Mouse (Mus musculus): ENCODE measurements at regions not wholly inside any gene's neighbourhood (a gene's known extent, or its start where the extent isn't known, plus 50 kb on each side); places are given as distances from the start of the nearest gene placed in this dataset.

GRCm38 (mm10) chr11:82668026-82668425 is 96.1 kb downstream of the Cct6b start:
- in situ Hi-C loops (cut with MboI): no loop called here

GRCm38 (mm10) chr11:82664076-82664475 is 100.0 kb downstream of the Cct6b start:
- in situ Hi-C loops (cut with MboI): no loop called here

GRCm38 (mm10) chr11:82662086-82662485 is 102.0 kb downstream of the Cct6b start:
- in situ Hi-C loops (cut with MboI): no loop called here

GRCm38 (mm10) chr11:82651751-82652150 is 112.4 kb downstream of the Cct6b start:
- in situ Hi-C loops (cut with MboI): no loop called here

- in situ Hi-C loops (cut with MboI): no loop called here
Measured at GRCm38 (mm10) chr11:82638513-82638912, 125.6 kb downstream of the Cct6b start.

- in situ Hi-C loops (cut with MboI): no loop called here
Measured at GRCm38 (mm10) chr11:82632191-82632590, 131.9 kb downstream of the Cct6b start.

GRCm38 (mm10) chr11:82631387-82631786 is 132.7 kb downstream of the Cct6b start:
- in situ Hi-C loops (cut with MboI): no loop called here

GRCm38 (mm10) chr11:82626501-82627111 is 137.5 kb downstream of the Cct6b start:
- in situ Hi-C loops (cut with MboI): no loop called here

GRCm38 (mm10) chr11:82621061-82621460 is 143.1 kb downstream of the Cct6b start:
- in situ Hi-C loops (cut with MboI): loop anchor here (25.0 kb wide), 1 partner anchor 266 kb away; the partner anchor contains the start of genes Fndc8 and Rad51d

GRCm38 (mm10) chr11:82619418-82619817 is 144.7 kb downstream of the Cct6b start:
- in situ Hi-C loops (cut with MboI): loop anchor here (25.0 kb wide), 1 partner anchor 268 kb away; the partner anchor contains the start of genes Fndc8 and Rad51d

- in situ Hi-C loops (cut with MboI): loop anchor here (25.0 kb wide), 1 partner anchor 269 kb away; the partner anchor contains the start of genes Fndc8 and Rad51d
Measured at GRCm38 (mm10) chr11:82618457-82618856, 145.7 kb downstream of the Cct6b start.

- in situ Hi-C loops (cut with MboI): loop anchor here (25.0 kb wide), 1 partner anchor 270 kb away; the partner anchor contains the start of genes Fndc8 and Rad51d
Measured at GRCm38 (mm10) chr11:82616856-82617255, 147.3 kb downstream of the Cct6b start.

- in situ Hi-C loops (cut with MboI): loop anchor here (25.0 kb wide), 1 partner anchor 273 kb away; the partner anchor contains the start of genes Fndc8 and Rad51d
Measured at GRCm38 (mm10) chr11:82614356-82614755, 149.8 kb downstream of the Cct6b start.

GRCm38 (mm10) chr11:82613503-82613902 is 150.6 kb downstream of the Cct6b start:
- in situ Hi-C loops (cut with MboI): loop anchor here (25.0 kb wide), 1 partner anchor 274 kb away; the partner anchor contains the start of genes Fndc8 and Rad51d

GRCm38 (mm10) chr11:82612026-82612425 is 152.1 kb downstream of the Cct6b start:
- in situ Hi-C loops (cut with MboI): loop anchor here (25.0 kb wide), 1 partner anchor 275 kb away; the partner anchor contains the start of genes Fndc8 and Rad51d

GRCm38 (mm10) chr11:82608963-82609362 is 155.2 kb downstream of the Cct6b start:
- in situ Hi-C loops (cut with MboI): loop anchor here (25.0 kb wide), 1 partner anchor 278 kb away; the partner anchor contains the start of genes Fndc8 and Rad51d

- in situ Hi-C loops (cut with MboI): loop anchor here (25.0 kb wide), 1 partner anchor 280 kb away; the partner anchor contains the start of genes Fndc8 and Rad51d
Measured at GRCm38 (mm10) chr11:82607661-82608060, 156.5 kb downstream of the Cct6b start.

- in situ Hi-C loops (cut with MboI): loop anchor here (25.0 kb wide), 1 partner anchor 283 kb away; the partner anchor contains the start of genes Fndc8 and Rad51d
Measured at GRCm38 (mm10) chr11:82604251-82604835, 159.8 kb downstream of the Cct6b start.

- in situ Hi-C loops (cut with MboI): loop anchor here (25.0 kb wide), 1 partner anchor 284 kb away; the partner anchor contains the start of genes Fndc8 and Rad51d
Measured at GRCm38 (mm10) chr11:82602818-82603217, 161.3 kb downstream of the Cct6b start.

GRCm38 (mm10) chr11:82602250-82602649 is 161.9 kb downstream of the Cct6b start:
- in situ Hi-C loops (cut with MboI): loop anchor here (25.0 kb wide), 1 partner anchor 285 kb away; the partner anchor contains the start of genes Fndc8 and Rad51d

- in situ Hi-C loops (cut with MboI): loop anchor here (25.0 kb wide), 1 partner anchor 287 kb away; the partner anchor contains the start of genes Fndc8 and Rad51d
Measured at GRCm38 (mm10) chr11:82600151-82600550, 164.0 kb downstream of the Cct6b start.

GRCm38 (mm10) chr11:82597757-82598156 is 166.4 kb downstream of the Cct6b start:
- in situ Hi-C loops (cut with MboI): no loop called here
